Mouse (Mus musculus) cerebellum, postnatal 4 days (tissue): ENCODE measurements at regions not wholly inside any gene's neighbourhood (a gene's known extent, or its start where the extent isn't known, plus 50 kb on each side); places are given as distances from the start of the nearest gene placed in this dataset.
A peak's percentile ranks its signal among the peaks of the same experiment; 100 is the strongest.

Experiments
- DNase-seq, 2 experiments: peaks; one replicate each; pipeline ENCODE4 v3.0.0; 2022; ENCODE audit warnings: low spot score in 2 of 2, mixed read lengths in 1 of 2

DNA sequence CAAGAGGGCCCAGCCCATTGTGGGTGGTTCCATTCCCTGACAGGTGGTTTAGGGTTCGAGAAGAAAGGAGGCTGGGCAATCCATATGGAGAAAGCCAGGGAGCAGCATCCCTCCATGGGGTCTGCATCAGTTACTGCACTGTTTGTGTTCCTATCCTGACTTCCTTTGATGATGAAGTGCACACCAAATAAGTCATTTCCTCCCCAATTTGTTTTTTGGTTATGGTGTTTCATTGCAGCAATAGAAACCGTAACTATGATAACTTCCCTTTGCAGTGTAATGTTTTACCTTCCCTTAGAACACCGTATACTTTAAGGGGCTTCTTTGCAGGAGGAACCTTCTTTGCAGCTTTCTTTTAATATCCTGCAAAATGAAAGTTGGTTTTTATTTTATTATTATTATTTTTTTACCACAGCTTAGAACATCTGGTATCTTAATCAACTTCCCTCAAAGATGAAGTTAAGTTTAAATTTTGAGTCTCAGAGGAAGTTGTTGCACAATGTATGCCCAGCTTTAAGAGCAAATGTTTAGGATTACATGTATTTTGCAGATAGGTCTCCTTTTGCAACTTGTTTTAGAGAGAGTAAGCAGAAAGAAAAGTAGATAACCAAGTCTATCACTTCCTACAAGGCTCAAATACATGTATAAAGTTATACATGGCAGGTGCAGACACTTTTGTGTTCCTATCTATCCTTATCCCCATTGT, 1059.1 kb downstream of the Diaph2 start:
- DNase-seq, result no peak

DNA sequence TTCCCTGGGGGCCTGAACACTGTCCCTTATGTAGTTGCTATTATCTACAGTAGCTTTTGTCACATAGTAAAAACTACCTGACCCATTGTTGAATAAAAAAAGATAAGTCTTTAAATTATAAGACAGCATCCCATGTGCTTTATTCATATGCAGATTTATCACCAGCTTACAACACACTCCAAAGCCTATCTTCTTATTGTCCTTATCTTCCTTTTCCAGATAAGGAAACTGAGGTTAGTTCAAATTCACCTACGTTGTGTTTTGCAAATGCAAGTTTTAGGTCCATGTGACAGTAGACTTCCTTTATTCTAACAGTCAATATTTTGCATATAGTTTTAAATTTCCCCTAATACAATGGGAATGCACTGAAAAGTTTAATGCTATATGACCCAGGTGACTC, 1069.4 kb downstream of the Diaph2 start:
- DNase-seq, result no peak

DNA sequence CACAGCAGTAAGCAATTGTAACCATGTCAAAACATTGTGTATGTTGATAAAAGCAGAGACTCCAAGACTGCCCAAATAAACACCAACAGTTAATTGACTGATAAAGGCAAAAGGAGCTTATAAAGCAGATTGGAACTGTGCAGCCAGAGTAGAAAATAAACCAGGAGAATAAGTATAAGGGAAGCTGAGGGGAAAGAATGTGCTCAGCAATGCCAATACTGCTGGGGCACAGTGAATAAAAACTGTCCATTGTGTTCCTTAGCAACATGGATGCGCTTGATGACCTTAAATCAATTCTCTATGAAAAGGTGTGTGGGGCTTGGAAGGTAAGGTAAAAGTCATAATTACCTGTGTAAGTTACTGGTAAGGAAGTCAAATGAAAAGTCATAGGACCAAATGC, 1070.2 kb downstream of the Diaph2 start:
- no peak for DNase-seq

GRCm38 (mm10) chrX:130820168-130820567, 1070.6 kb downstream of the Diaph2 start:
- DNase-seq, result no peak

DNA sequence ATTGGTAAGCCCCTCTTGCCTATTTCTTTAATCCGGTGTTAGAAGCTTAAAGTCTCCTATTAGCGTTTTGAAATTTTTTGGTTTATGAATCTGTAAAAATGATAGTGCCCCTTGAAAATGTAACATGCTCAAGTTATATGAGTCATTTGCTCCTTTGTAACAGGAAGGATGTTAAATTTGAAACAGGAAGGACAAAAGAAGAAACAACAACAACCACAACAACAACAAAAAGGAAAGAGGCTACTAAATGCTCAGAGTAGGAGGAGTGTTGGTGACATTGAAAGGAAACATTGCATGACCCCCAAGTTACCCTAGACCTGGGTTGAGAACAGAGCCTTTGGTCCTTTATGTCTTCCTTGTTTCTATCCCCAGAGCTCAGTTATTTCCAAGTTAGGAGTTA, 1074.4 kb downstream of the Diaph2 start:
- DNase-seq, result no peak

DNA sequence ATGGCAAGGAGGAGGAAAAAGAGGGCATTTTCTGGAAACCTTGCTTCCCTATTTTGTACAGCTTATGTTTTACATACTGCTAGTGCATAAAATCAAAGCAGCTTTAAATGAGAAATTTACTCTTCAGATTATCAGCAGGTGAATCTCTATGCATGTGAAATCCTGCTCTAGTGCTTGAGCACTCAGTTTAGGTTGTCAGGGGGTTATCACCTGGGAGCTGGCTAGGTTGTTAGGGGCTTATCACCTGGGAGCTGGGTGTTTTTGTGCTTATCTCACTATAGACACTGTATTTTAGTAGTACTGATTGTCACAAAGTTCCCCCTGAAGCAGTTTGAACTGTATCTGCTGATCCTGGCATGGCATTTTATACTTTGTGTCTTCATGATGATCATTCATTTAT, 1086.3 kb downstream of the Diaph2 start:
- DNase-seq, result no peak

DNA sequence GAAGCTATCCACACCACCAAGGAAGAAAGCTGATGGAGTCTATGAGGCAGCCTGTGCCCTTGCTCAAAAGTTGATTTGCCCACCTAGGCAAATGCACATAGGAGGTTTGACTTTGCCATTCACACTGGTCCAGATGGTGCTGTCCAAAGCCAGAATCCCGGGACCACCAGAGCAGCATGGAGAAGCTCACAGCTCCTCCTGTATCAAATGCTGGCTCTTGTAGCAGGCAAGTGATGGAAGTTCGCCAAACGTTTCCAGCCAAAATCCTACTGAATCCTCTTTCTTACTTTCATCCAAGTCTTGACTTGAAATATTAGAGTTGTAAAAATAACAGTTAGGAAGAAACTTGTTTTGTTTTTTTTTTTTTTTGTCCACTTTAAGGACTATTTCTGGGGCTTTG, 1093.6 kb downstream of the Diaph2 start:
- peak in 1 of 2 experiments; percentile 37 for DNase-seq

DNA sequence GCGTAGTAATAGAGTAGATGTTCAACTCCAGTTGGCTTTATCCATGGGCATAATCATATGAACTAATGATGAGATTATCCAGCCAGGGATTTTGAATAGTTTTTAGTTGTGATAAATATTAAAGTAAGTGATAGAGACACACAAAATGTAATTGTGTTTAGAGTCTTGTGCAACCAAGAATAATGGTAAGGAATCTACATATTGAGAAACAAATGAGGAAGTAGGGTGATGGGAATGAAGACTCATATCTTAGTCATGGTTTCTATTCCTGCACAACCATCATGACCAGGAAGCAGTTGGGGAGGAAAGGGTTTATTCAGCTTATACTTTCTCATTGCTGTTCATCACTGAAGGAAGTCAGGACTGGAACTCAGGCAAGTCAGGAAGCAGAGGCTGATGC, 1117.0 kb downstream of the Diaph2 start:
- no peak for DNase-seq

GRCm38 (mm10) chrX:130874157-130874556, 1124.6 kb downstream of the Diaph2 start:
- DNase-seq, result no peak

GRCm38 (mm10) chrX:130875289-130875688, 1125.7 kb downstream of the Diaph2 start:
- DNase-seq, result no peak

- DNase-seq, result no peak
Observed at GRCm38 (mm10) chrX:130876120-130876519, 1126.6 kb downstream of the Diaph2 start.
